Mouse (Mus musculus): Measurements from ENCODE around the gene Gckr. TPM values are rescaled to one million over a fixed set of nuclear protein-coding genes. Genes with fewer than 3 reads are reported as not detected.

The Gckr gene
- polyA plus RNA-seq, 1 experiment = not detected

DNA sequence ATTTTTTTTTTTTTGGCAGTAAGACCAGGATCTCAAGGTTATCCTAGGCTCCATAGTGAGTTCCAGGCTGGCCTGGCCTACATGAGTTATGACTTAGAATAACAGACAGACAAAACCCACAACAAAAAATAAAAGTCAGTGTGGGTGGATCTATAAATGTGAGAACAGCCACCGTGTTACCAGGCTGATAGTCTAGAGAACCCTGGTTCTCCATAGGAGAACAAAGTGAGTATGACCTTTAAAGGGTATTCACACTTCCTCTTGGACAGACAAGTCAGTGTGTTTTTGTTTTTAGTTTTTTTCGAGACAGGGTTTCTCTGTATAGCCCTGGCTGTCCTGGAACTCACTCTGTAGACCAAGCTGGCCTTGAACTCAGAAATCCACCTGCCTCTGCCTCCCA lies 41.3 kb upstream of the Gckr start:
- Histone ChIP-seq H3K4me3 (replicated peaks) (no peak overlapping the region), H3K4me1 (ENCODE audit: control insufficient read depth) (peaks cover 21% of the 10 kb centered on the region), H3K9me3 (ENCODE audit: control insufficient read depth, low read length) (no peaks in the 10 kb centered on the region), H3K27me3 (ENCODE audit: control insufficient read depth) (no peaks in the 10 kb centered on the region), H3K36me3 (ENCODE audit: control insufficient read depth) (peaks cover 37% of the 10 kb centered on the region)
- TF ChIP-seq GATA1 (IDR thresholded peaks at IDR 0.05; ENCODE audit: low read length) (no peak), TAL1 (IDR thresholded peaks at IDR 0.05; ENCODE audit: low read length) (no peak)

DNA sequence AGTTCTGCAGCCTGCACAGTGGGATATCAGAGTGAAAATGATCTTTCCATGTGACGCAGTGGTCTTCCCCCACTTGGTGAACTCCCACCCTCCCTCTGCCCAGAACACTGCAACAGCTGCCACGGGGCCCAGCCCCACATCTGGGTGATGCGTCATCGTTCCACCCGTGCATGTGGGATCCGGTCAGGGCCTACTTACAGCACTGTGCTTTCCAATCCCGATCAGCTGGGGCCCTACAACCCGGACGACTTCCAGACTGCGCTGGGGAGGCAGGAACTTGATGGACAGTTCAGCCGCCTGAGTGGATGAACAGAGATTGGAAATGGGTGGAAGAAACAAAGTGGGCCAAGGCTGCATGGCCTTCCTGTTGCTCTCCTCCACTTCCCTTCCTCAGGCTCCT lies 39.6 kb upstream of the Gckr start:
- no peak overlapping the region for H3K4me3 ChIP-seq (replicated peaks)
- TF ChIP-seq TAL1 (IDR thresholded peaks at IDR 0.05; ENCODE audit: low read length) (no peak), GATA1 (IDR thresholded peaks at IDR 0.05; ENCODE audit: low read length) (no peak)
- no peaks in the 10 kb centered on the region for H3K27me3 ChIP-seq (ENCODE audit: control insufficient read depth)
- peaks cover 20% of the 10 kb centered on the region for H3K36me3 ChIP-seq (ENCODE audit: control insufficient read depth)
- peaks cover 10% of the 10 kb centered on the region for H3K4me1 ChIP-seq (ENCODE audit: control insufficient read depth)
- H3K9me3 ChIP-seq (ENCODE audit: control insufficient read depth, low read length) = no peaks in the 10 kb centered on the region

DNA sequence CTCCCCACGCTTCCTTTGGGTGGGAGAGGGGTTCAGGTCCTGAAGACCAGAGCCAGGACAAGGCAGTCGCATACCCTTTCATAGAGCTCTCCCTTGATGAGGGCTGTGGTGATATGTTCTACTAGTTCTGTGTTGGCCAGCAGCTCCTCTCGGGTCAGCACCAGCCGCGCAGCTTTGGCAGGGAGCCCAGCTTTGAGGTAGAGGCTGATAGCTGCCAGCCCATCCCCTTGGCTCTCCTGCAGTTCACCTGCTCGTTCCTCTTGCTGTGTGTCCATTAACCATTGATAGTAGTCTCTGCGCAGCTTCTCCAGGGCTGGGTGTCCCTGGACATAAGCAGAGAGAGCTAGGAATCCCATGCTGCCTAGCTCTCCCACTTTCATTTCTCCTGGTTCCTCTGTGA lies 31.1 kb upstream of the Gckr start:
- H3K27me3 ChIP-seq (ENCODE audit: control insufficient read depth) = no peaks in the 10 kb centered on the region
- H3K36me3 ChIP-seq (ENCODE audit: control insufficient read depth) = peaks cover 12% of the 10 kb centered on the region; the same call in 1 of the 2 replicates
- H3K4me1 ChIP-seq (ENCODE audit: control insufficient read depth) = no peaks in the 10 kb centered on the region
- H3K9me3 ChIP-seq (ENCODE audit: control insufficient read depth, low read length) = no peaks in the 10 kb centered on the region
- H3K4me3 ChIP-seq (replicated peaks) = no peak overlapping the region
- TF ChIP-seq TAL1 (IDR thresholded peaks at IDR 0.05; ENCODE audit: low read length) (no peak), GATA1 (IDR thresholded peaks at IDR 0.05; ENCODE audit: low read length) (no peak)

DNA sequence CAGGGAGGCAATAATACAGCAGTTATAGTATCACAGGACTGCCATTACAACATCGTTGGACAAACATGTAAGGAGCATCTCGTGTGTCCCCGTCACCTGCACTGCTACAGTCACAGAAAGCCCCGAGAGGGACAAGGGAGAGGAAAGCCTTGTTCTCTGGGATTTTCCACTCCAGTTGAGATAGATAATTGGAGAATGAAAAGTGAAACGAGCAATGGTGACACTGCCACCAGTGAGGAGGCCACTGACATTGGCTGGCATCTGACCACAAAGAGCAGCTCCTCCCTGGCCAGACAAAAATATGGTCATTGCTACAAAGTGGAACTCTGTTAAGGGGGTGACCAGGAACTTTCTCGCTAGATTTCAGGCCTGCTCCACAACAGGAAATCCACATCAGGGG lies 29.6 kb upstream of the Gckr start:
- H3K36me3 ChIP-seq (ENCODE audit: control insufficient read depth) = peaks cover 12% of the 10 kb centered on the region; the same call in 1 of the 2 replicates

GRCm38 (mm10) chr5:31273018-31273417 lies 24.2 kb upstream of the Gckr start:
- no peak overlapping the region for H3K4me3 ChIP-seq (replicated peaks)
- TF ChIP-seq GATA1 (IDR thresholded peaks at IDR 0.05; ENCODE audit: low read length) (no peak), TAL1 (IDR thresholded peaks at IDR 0.05; ENCODE audit: low read length) (no peak)
- H3K4me1 ChIP-seq (ENCODE audit: control insufficient read depth) = no peaks in the 10 kb centered on the region
- H3K27me3 ChIP-seq (ENCODE audit: control insufficient read depth) = no peaks in the 10 kb centered on the region
- no peaks in the 10 kb centered on the region; the same call in 1 of the 2 replicates for H3K36me3 ChIP-seq (ENCODE audit: control insufficient read depth)
- H3K9me3 ChIP-seq (ENCODE audit: control insufficient read depth, low read length) = no peaks in the 10 kb centered on the region

More for the DNA sequence above, 29.6 kb upstream of the Gckr start:
- H3K4me3 ChIP-seq (replicated peaks) = no peak overlapping the region
- no peaks in the 10 kb centered on the region for H3K9me3 ChIP-seq (ENCODE audit: control insufficient read depth, low read length)
- H3K27me3 ChIP-seq (ENCODE audit: control insufficient read depth) = no peaks in the 10 kb centered on the region
- no peaks in the 10 kb centered on the region for H3K4me1 ChIP-seq (ENCODE audit: control insufficient read depth)
- TF ChIP-seq GATA1 (IDR thresholded peaks at IDR 0.05; ENCODE audit: low read length) (no peak), TAL1 (IDR thresholded peaks at IDR 0.05; ENCODE audit: low read length) (no peak)

DNA sequence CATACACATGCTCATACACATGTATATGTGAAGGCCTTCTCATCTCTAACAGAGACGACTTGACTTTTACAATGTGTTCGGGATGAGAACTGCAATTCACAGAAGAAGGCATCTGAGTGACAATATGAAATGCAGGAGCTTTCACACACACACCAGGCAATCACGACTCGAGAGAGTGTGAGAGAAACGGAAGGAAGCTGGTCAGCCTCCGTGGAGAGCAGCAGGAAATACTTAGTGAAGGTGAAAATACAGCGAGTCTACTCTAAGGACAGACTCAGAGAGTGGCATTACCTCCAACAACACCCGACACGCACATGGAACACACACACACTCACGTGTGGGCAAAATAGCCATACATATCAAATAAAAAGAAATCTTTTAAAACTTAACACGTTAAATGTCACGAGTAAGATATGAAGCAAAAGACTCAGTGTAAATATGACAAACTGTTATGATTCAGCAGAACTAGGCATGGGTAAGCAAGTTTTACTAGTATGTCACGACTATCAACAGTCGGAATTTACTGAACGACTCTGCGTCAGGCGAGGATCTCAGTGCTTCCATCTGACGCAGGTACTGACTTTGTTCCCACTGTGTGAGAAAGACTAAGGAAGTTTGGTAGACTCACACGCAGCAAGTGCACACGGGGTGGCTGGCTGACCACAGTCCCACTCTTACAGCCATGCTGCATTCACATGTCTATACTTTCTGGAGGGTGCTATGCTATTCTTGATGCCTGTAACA lies 17.8 kb upstream of the Gckr start:
- no peak overlapping the region for H3K4me3 ChIP-seq (replicated peaks)
- no peaks in the 10 kb centered on the region for H3K4me1 ChIP-seq (ENCODE audit: control insufficient read depth)
- H3K9me3 ChIP-seq (ENCODE audit: control insufficient read depth, low read length) = no peaks in the 10 kb centered on the region
- no peaks in the 10 kb centered on the region for H3K27me3 ChIP-seq (ENCODE audit: control insufficient read depth)
- peaks cover 10% of the 10 kb centered on the region for H3K36me3 ChIP-seq (ENCODE audit: control insufficient read depth)
- no peak for TF ChIP-seq GATA1 (IDR thresholded peaks at IDR 0.05; ENCODE audit: low read length)
- TF ChIP-seq TAL1 (IDR thresholded peaks at IDR 0.05; ENCODE audit: low read length) = no peak

DNA sequence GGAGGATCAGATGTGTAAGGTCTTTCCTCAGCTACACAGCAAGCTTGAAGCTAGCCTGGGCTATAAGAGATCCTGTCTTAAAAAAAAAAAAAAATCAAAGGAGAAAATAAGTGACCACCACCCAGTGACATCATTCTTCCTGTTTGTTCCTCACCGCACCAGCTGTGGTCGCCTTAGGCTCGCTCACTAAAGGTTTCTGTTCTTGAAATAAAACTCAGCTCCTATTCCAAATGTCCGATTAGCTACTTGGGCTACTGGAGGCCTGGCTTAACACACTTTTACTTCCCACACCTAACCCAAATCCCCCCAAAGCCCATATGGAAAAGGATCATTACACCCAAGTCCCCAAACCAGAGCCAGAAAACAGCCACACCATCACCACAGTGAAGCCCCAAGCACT lies 9.0 kb upstream of the Gckr start:
- peaks cover 29% of the 10 kb centered on the region for H3K4me1 ChIP-seq (ENCODE audit: control insufficient read depth)
- peaks cover 10% of the 10 kb centered on the region for H3K36me3 ChIP-seq (ENCODE audit: control insufficient read depth)
- no peak overlapping the region for H3K4me3 ChIP-seq (replicated peaks)
- peaks cover 3% of the 10 kb centered on the region for H3K27me3 ChIP-seq (ENCODE audit: control insufficient read depth)
- no peaks in the 10 kb centered on the region for H3K9me3 ChIP-seq (ENCODE audit: control insufficient read depth, low read length)
- TF ChIP-seq GATA1 (IDR thresholded peaks at IDR 0.05; ENCODE audit: low read length) (no peak), TAL1 (IDR thresholded peaks at IDR 0.05; ENCODE audit: low read length) (no peak)

GRCm38 (mm10) chr5:31288655-31289054 lies 8.6 kb upstream of the Gckr start:
- Histone ChIP-seq H3K4me3 (replicated peaks) (no peak overlapping the region), H3K9me3 (ENCODE audit: control insufficient read depth, low read length) (no peaks in the 10 kb centered on the region), H3K36me3 (ENCODE audit: control insufficient read depth) (peaks cover 11% of the 10 kb centered on the region), H3K4me1 (ENCODE audit: control insufficient read depth) (peaks cover 29% of the 10 kb centered on the region), H3K27me3 (ENCODE audit: control insufficient read depth) (peaks cover 7% of the 10 kb centered on the region)
- TF ChIP-seq GATA1 (IDR thresholded peaks at IDR 0.05; ENCODE audit: low read length) (no peak), TAL1 (IDR thresholded peaks at IDR 0.05; ENCODE audit: low read length) (no peak)

- Histone ChIP-seq H3K4me3 (replicated peaks) (peak overlapping the region; percentile 69), H3K4me1 (ENCODE audit: control insufficient read depth) (peaks cover 29% of the 10 kb centered on the region), H3K9me3 (ENCODE audit: control insufficient read depth, low read length) (no peaks in the 10 kb centered on the region), H3K27me3 (ENCODE audit: control insufficient read depth) (peaks cover 18% of the 10 kb centered on the region), H3K36me3 (ENCODE audit: control insufficient read depth) (peaks cover 9% of the 10 kb centered on the region)
- TF ChIP-seq GATA1 (IDR thresholded peaks at IDR 0.05; ENCODE audit: low read length) = no peak
- no peak for TF ChIP-seq TAL1 (IDR thresholded peaks at IDR 0.05; ENCODE audit: low read length)
These were observed 7.5 kb upstream of the Gckr start for GRCm38 (mm10) chr5:31289626-31290230.

Measured in erythroblast, embryonic 14.5 days (primary cell).